8 mouse cellular contexts compared by ENCODE assay signal in genomic region chr10:43221659-43222058, GRCm38 (mm10). TPM values are rescaled to one million over a fixed set of nuclear protein-coding genes. Genes with fewer than 3 reads are reported as not detected.
DNase-seq lines count a peak whose midpoint lies in the region; ATAC-seq and TF ChIP-seq lines count a peak whose summit lies in the region.

No protein-coding gene starts in this region.

- WGBS in forebrain, embryonic 12.5 days = under 1% methylated on average over 25 of the region's 25 CpGs
- WGBS in intestine, postnatal 0 days = 0% methylated on average over 25 of the region's 25 CpGs

- H3K4me1 ChIP-seq in bone marrow macrophage, adult 2 months (ENCODE audit: control insufficient read depth, insufficient read depth, low read length) = 0 out of 2 replicates have a peak, but pooled peaks cover 6% of the 10 kb centered on the region
- peaks cover 12% of the 10 kb centered on the region for H3K4me1 ChIP-seq in forebrain, embryonic 12.5 days
- 0 out of 2 replicates have a peak, but pooled peaks cover 3% of the 10 kb centered on the region for H3K4me1 ChIP-seq in intestine, postnatal 0 days (replicated peaks; ENCODE audit: control insufficient read depth, insufficient read depth, low read length)

- no peak for TF ChIP-seq POLR2A in bone marrow macrophage, adult 2 months (IDR thresholded peaks at IDR 0.05; ENCODE audit: borderline replicate concordance, low read depth, low read length)

- H3K27me3 ChIP-seq in forebrain, embryonic 12.5 days = no peaks in the 10 kb centered on the region
- no peaks in the 10 kb centered on the region for H3K27me3 ChIP-seq in intestine, postnatal 0 days (replicated peaks; ENCODE audit: control insufficient read depth, insufficient read depth, low read length)

- no peak for TF ChIP-seq CTCF in bone marrow macrophage, adult 2 months (IDR thresholded peaks at IDR 0.05; ENCODE audit: low read depth, low read length)
- no peak for TF ChIP-seq CTCF in intestine, postnatal 0 days (IDR thresholded peaks at IDR 0.05; ENCODE audit: low read depth)

- H3K27ac ChIP-seq in bone marrow macrophage, adult 2 months (ENCODE audit: insufficient read depth, low read depth, low read length) = no peak overlapping the region
- H3K27ac ChIP-seq in forebrain, embryonic 12.5 days = peak overlapping the region; percentile 79
- H3K27ac ChIP-seq in intestine, postnatal 0 days (ENCODE audit: low read depth, low read length) = peak overlapping the region; percentile 91

- peak; percentile 22 to 27 for DNase-seq in lung, adult 18-20 months
- DNase-seq in lung, postnatal 14 days = no peak
- DNase-seq in lung, postnatal 36 days = peak; percentile 16
- peak; percentile 68 for DNase-seq in testis, postnatal 14 days (ENCODE audit: low spot score)
- no peak for DNase-seq in frontal cortex, postnatal 36 days (ENCODE audit: low spot score in 2 of 2)

- H3K9ac ChIP-seq in forebrain, embryonic 12.5 days = peak overlapping the region; percentile 90
- H3K9ac ChIP-seq in intestine, postnatal 0 days (ENCODE audit: low read depth, low read length) = peak overlapping the region; percentile 91

- H3K36me3 ChIP-seq in forebrain, embryonic 12.5 days (replicated peaks) = no peaks in the 10 kb centered on the region
- H3K36me3 ChIP-seq in intestine, postnatal 0 days (ENCODE audit: control insufficient read depth, insufficient read depth) = peaks cover 1% of the 10 kb centered on the region; the same call in 1 of the 2 replicates

- peak overlapping the region; percentile 66 for H3K4me3 ChIP-seq in bone marrow macrophage, adult 2 months (ENCODE audit: insufficient read depth, low read length)
- H3K4me3 ChIP-seq in forebrain, embryonic 12.5 days (replicated peaks) = peak overlapping the region; percentile 80
- peak overlapping the region; percentile 87 for H3K4me3 ChIP-seq in intestine, postnatal 0 days (ENCODE audit: low read depth, low read length)

- H3K9me3 ChIP-seq in forebrain, embryonic 12.5 days = no peaks in the 10 kb centered on the region
- no peaks in the 10 kb centered on the region for H3K9me3 ChIP-seq in intestine, postnatal 0 days (ENCODE audit: control insufficient read depth)

- peak overlapping the region; percentile 93 for H3K4me2 ChIP-seq in forebrain, embryonic 12.5 days
- H3K4me2 ChIP-seq in intestine, postnatal 0 days (replicated peaks; ENCODE audit: low read depth) = peak overlapping the region; percentile 92

- ATAC-seq in forebrain, embryonic 12.5 days (ENCODE audit: low FRiP score) = peak; percentile 57
- peak; percentile 49 for ATAC-seq in intestine, postnatal 0 days

RNA-seq across cellular contexts. Expression of gene Pdss2, which starts 0.4 kb away (rescaled TPM):
- polyA plus RNA-seq in bone marrow macrophage, adult 2 months (2012; ENCODE audit: insufficient read depth, insufficient read length, missing spikeins) = 5.9 and 6.1 TPM in 2 replicates
- 17.0 and 17.8 TPM in 2 replicates for polyA plus RNA-seq in forebrain, embryonic 12.5 days (2016; fragmentation: Nextera tagmentation; extraction: Ambion mirVana)
- 7.8 and 8.0 TPM in 2 replicates for polyA plus RNA-seq in intestine, postnatal 0 days (2015; fragmentation: Nextera tagmentation; extraction: Ambion mirVana)

RNA-seq across cellular contexts. Expression of gene 9030612E09Rik, which starts 47.2 kb away (rescaled TPM):
- not detected in 2 replicates for polyA plus RNA-seq in bone marrow macrophage, adult 2 months (2012; ENCODE audit: insufficient read depth, insufficient read length, missing spikeins)
- 1.4 and 2.3 TPM in 2 replicates for polyA plus RNA-seq in forebrain, embryonic 12.5 days (2016; fragmentation: Nextera tagmentation; extraction: Ambion mirVana)
- polyA plus RNA-seq in intestine, postnatal 0 days (2015; fragmentation: Nextera tagmentation; extraction: Ambion mirVana) = 0.14 and 0.26 TPM in 2 replicates

RNA-seq across cellular contexts. Expression of gene Sobp, which starts 47.3 kb away (rescaled TPM):
- polyA plus RNA-seq in bone marrow macrophage, adult 2 months (2012; ENCODE audit: insufficient read depth, insufficient read length, missing spikeins) = not detected in 2 replicates
- 8.0 and 8.9 TPM in 2 replicates for polyA plus RNA-seq in forebrain, embryonic 12.5 days (2016; fragmentation: Nextera tagmentation; extraction: Ambion mirVana)
- polyA plus RNA-seq in intestine, postnatal 0 days (2015; fragmentation: Nextera tagmentation; extraction: Ambion mirVana) = 0.86 and 0.99 TPM in 2 replicates

Comparison
In these comparisons a context has a peak if more than half of its experiments do, and no peak if none do; other contexts are left out.
1. DNase-seq: peak in lung, adult 18-20 months (2 of 2), lung, postnatal 36 days (single experiment) and testis, postnatal 14 days (single experiment); none in lung, postnatal 14 days (single experiment) and frontal cortex, postnatal 36 days (0 of 2).
2. Peak in every context shown above with its lines, with median percentiles within 50 percentile points of each other: H3K4me3 ChIP-seq.